Mouse (Mus musculus): ENCODE results near the gene Tecpr2. TPM values are rescaled to one million over a fixed set of nuclear protein-coding genes. Genes with fewer than 3 reads are reported as not detected.

Tecpr2 gene
- total and polyA plus RNA-seq, 3 experiments, result 2.8 to 7.5 (median 3.1) TPM

GRCm38 (mm10) chr12:110991361-110992127 is 102.5 kb downstream of the Tecpr2 start (continued):
- TF ChIP-seq RCOR1 (conservative IDR thresholded peaks at IDR 0.05; ENCODE audit: low read depth, low read length) (0 out of 2 replicates have a peak, but pooled peaks have one; percentile 42), KAT2A (IDR thresholded peaks at IDR 0.05; ENCODE audit: insufficient replicate concordance, low read length) (no peak), GABPA (IDR thresholded peaks at IDR 0.05; ENCODE audit: insufficient replicate concordance, low read depth, low read length) (no peak), NELFE (IDR thresholded peaks at IDR 0.05; ENCODE audit: low read depth, low read length) (peak; percentile 36; the same call in 1 of the 2 replicates), HCFC1 (IDR thresholded peaks at IDR 0.05; ENCODE audit: low read depth, low read length) (peak; percentile 68), ZMIZ1 (IDR thresholded peaks at IDR 0.05; ENCODE audit: low read depth, low read length) (peak; percentile 34; the same call in 1 of the 2 replicates), ZNF384 (IDR thresholded peaks at IDR 0.05; ENCODE audit: low read depth, low read length) (no peak), JUN (IDR thresholded peaks at IDR 0.05; ENCODE audit: insufficient read depth, low read depth, low read length) (no peak), ELF1 (IDR thresholded peaks at IDR 0.05; ENCODE audit: low read depth, low read length) (peak; percentile 86), IRF4 (IDR thresholded peaks at IDR 0.05; ENCODE audit: low read depth, low read length) (peak; percentile 84), TCF12 (IDR thresholded peaks at IDR 0.05; ENCODE audit: low read depth, low read length) (peak; percentile 59; the same call in 1 of the 2 replicates), UBTF (IDR thresholded peaks at IDR 0.05; ENCODE audit: low read depth, low read length) (no peak; the same call in 1 of the 2 replicates)

- H3K27me3 ChIP-seq (replicated peaks), result no peaks in the 10 kb centered on the region
- H3K4me3 ChIP-seq (replicated peaks in 1 of 3; ENCODE audit: low read depth in 2 of 3, low read length in 2 of 3, poor library complexity in 1 of 3), result peak overlapping the region; percentile 27 to 57 (median 49)
- dilution Hi-C loops (cut with MboI; ENCODE audit: extremely low pct_ligation_motif_present, extremely low pct_unique_long_range_greater_than_20kb, low sequenced_read_pairs), result no loop called here
- H3K9ac ChIP-seq (ENCODE audit: insufficient read depth, low read depth), result peak overlapping the region; percentile 35; the same call in 1 of the 2 replicates
- no peaks in the 10 kb centered on the region for H3K36me3 ChIP-seq (replicated peaks in 1 of 2; ENCODE audit: control insufficient read depth in 1 of 2, insufficient read depth in 1 of 2, low read length in 1 of 2)
- peak; percentile 93 for DNase-seq (ENCODE audit: extremely low read depth)
- H3K9me3 ChIP-seq (replicated peaks; ENCODE audit: low read length), result no peaks in the 10 kb centered on the region
- TF ChIP-seq NELFE (IDR thresholded peaks at IDR 0.05; ENCODE audit: low read depth, low read length), result peak; percentile 78
- peak; percentile 97 for TF ChIP-seq CHD2 (IDR thresholded peaks at IDR 0.05; ENCODE audit: low read length)
- peak; percentile 61; the same call in 1 of the 2 replicates for TF ChIP-seq MXI1 (IDR thresholded peaks at IDR 0.05; ENCODE audit: low read depth, low read length)
- TF ChIP-seq TBP (conservative IDR thresholded peaks at IDR 0.05; ENCODE audit: low read depth, low read length), result no peak
- peak; percentile 62 for TF ChIP-seq RAD21 (IDR thresholded peaks at IDR 0.05; ENCODE audit: low read depth, low read length)
- 0 out of 2 replicates have a peak, but pooled peaks have one; percentile 47 for TF ChIP-seq TCF12 (IDR thresholded peaks at IDR 0.05; ENCODE audit: low read depth, low read length)
- TF ChIP-seq MAX (IDR thresholded peaks at IDR 0.05; ENCODE audit: low read length), result peak; percentile 53; the same call in 1 of the 2 replicates
- TF ChIP-seq RCOR1 (conservative IDR thresholded peaks at IDR 0.05; ENCODE audit: low read depth, low read length), result no peak
- no peak for TF ChIP-seq JUND (conservative IDR thresholded peaks at IDR 0.05; ENCODE audit: low read depth, low read length)
- TF ChIP-seq SMC3 (IDR thresholded peaks at IDR 0.05; ENCODE audit: low read depth, low read length), result peak; percentile 69
- peak; percentile 46; the same call in 1 of the 2 replicates for TF ChIP-seq BHLHE40 (IDR thresholded peaks at IDR 0.05; ENCODE audit: low read depth, low read length)
- peak; percentile 51 for TF ChIP-seq MEF2A (IDR thresholded peaks at IDR 0.05; ENCODE audit: borderline replicate concordance, low read depth, low read length)
- TF ChIP-seq IRF4 (IDR thresholded peaks at IDR 0.05; ENCODE audit: low read depth, low read length), result peak; percentile 60
- TF ChIP-seq CTCF (conservative IDR thresholded peaks at IDR 0.05 in 1 of 2, IDR thresholded peaks at IDR 0.05 in 1 of 2; ENCODE audit: low read depth in 2 of 2, low read length in 2 of 2), result peak; percentile 74 to 84
- TF ChIP-seq ELF1 (IDR thresholded peaks at IDR 0.05; ENCODE audit: low read depth, low read length), result peak; percentile 66
- TF ChIP-seq POLR2A (IDR thresholded peaks at IDR 0.05; ENCODE audit: low read depth, low read length), result peak; percentile 52; the same call in 1 of the 2 replicates
- TF ChIP-seq MAZ (IDR thresholded peaks at IDR 0.05; ENCODE audit: low read depth, low read length), result no peak; the same call in 1 of the 2 replicates
- no peak for TF ChIP-seq UBTF (IDR thresholded peaks at IDR 0.05; ENCODE audit: low read depth, low read length)
- peaks cover 3 to 11% of the 10 kb centered on the region in 2 experiments for H3K4me1 ChIP-seq (ENCODE audit: control insufficient read depth in 1 of 2, insufficient read depth in 2 of 2)
- in situ Hi-C loops (cut with MboI; ENCODE audit: low pct_ligation_motif_present, low pct_unique_long_range_greater_than_20kb, low sequenced_read_pairs), result loop anchor here (5.0 kb wide), 1 partner anchor 55 kb away; no protein-coding TSS in a partner anchor
- H3K79me2 ChIP-seq (replicated peaks; ENCODE audit: control insufficient read depth, extremely low read depth, insufficient read depth, poor library complexity, severe bottlenecking), result no peaks in the 10 kb centered on the region
- peak overlapping the region; percentile 79 for H3K4me2 ChIP-seq (ENCODE audit: insufficient read depth, low read depth, poor library complexity, severe bottlenecking)
- H3K27ac ChIP-seq (ENCODE audit: insufficient read depth, low read depth), result peak overlapping the region; percentile 27; the same call in 1 of the 2 replicates
Measured at GRCm38 (mm10) chr12:110992128-110992553, 103.1 kb downstream of the Tecpr2 start.

Data from CH12.LX (cell line).